Mouse (Mus musculus) brain, embryonic 18.5 days (tissue): ENCODE data around the gene Rtn4r.
"Not testable (repeated sequence)": the region's sequence is repeated elsewhere in the genome, so short reads cannot be mapped to it uniquely, and the experiment has no call there.

Experiments
- DNase-seq: peaks from one replicate; pipeline ENCODE4 v3.0.0-alpha.2; 2012; ENCODE audit warnings: low read depth, low spot score

Gene Rtn4r

GRCm38 (mm10) chr16:18194208-18194985 lies 67.0 kb downstream of the Rtn4r start:
- DNase-seq: no peak

- no peak for DNase-seq
Measured at GRCm38 (mm10) chr16:18195068-18195467, 67.6 kb downstream of the Rtn4r start.

GRCm38 (mm10) chr16:18195561-18195960 lies 68.1 kb downstream of the Rtn4r start:
- not testable (repeated sequence) for DNase-seq

GRCm38 (mm10) chr16:18197881-18198280 lies 70.4 kb downstream of the Rtn4r start:
- DNase-seq: no peak

GRCm38 (mm10) chr16:18198365-18199098 lies 71.1 kb downstream of the Rtn4r start:
- no peak for DNase-seq

GRCm38 (mm10) chr16:18200062-18200461 lies 72.6 kb downstream of the Rtn4r start:
- DNase-seq: no peak

- no peak for DNase-seq
Measured at GRCm38 (mm10) chr16:18201620-18202019, 74.2 kb downstream of the Rtn4r start.
